Mouse (Mus musculus) embryonic facial prominence, embryonic 15.5 days (tissue): Measurements from ENCODE around the gene Fbxo17. TPM values are rescaled to one million over a fixed set of nuclear protein-coding genes. Genes with fewer than 3 reads are reported as not detected.

Experiments
- ATAC-seq: fragments of 200-750 bp; cut with Nextera tagmentation; 2 replicates; pipeline ENCODE4 v1.8.0; 2017; ENCODE audit warnings: low read depth, moderate TSS enrichment; ENCODE audit not compliant: insufficient number of reproducible peaks, low FRiP score, low TSS enrichment
- H3K27ac ChIP-seq: fragments of 300-500 bp; sonication (generic); replicated peaks from 2 replicates; pipeline ENCODE4 v1.5.1; 2015; ENCODE audit warnings: mild to moderate bottlenecking, inconsistent platforms
- H3K27me3 ChIP-seq: fragments of 300-500 bp; sonication (generic); 2 replicates; pipeline ENCODE4 v1.6.1; 2015; ENCODE audit warnings: inconsistent platforms
- H3K36me3 ChIP-seq: fragments of 300-500 bp; sonication (generic); 2 replicates; pipeline ENCODE4 v1.6.1; 2015; ENCODE audit warnings: mild to moderate bottlenecking, inconsistent platforms
- H3K4me1 ChIP-seq: fragments of 300-500 bp; sonication (generic); 2 replicates; pipeline ENCODE4 v1.6.1; 2015; ENCODE audit warnings: inconsistent platforms
- H3K4me2 ChIP-seq: fragments of 300-500 bp; sonication (generic); replicated peaks from 2 replicates; pipeline ENCODE4 v1.6.1; 2015; ENCODE audit warnings: mild to moderate bottlenecking, inconsistent platforms
- H3K4me3 ChIP-seq: fragments of 300-500 bp; sonication (generic); replicated peaks from 2 replicates; pipeline ENCODE4 v1.5.1; 2015; ENCODE audit warnings: mild to moderate bottlenecking, inconsistent platforms
- H3K9ac ChIP-seq: fragments of 300-500 bp; sonication (generic); 2 replicates; pipeline ENCODE4 v1.6.1; 2015; ENCODE audit warnings: inconsistent platforms
- H3K9me3 ChIP-seq: fragments of 300-500 bp; sonication (generic); replicated peaks from 2 replicates; pipeline ENCODE4 v1.6.1; 2016; ENCODE audit warnings: inconsistent platforms
- WGBS: fragments of 180-500 bp; shearing (Covaris S2); methylation state at CpG from one replicate; pipeline ENCODE4 v1.1.7; 2015; 5-methylcytosine and 5-hydroxymethylcytosine counted together
- polyA plus RNA-seq: library from polyadenylated mRNA; unstranded; fragments of >200 nt; fragmentation: Nextera tagmentation; extraction: Ambion mirVana; gene quantifications from 2 replicates; pipeline ENCODE4 v1.2.1, GENCODE M21; 2015

The Fbxo17 gene
- polyA plus RNA-seq, 1 experiment from 2014 or later: 32.3 TPM

GRCm38 (mm10) chr7:28770309-28770708 lies 53.7 kb downstream of the Fbxo17 start:
- no peak overlapping the region for H3K9ac ChIP-seq
- H3K27ac ChIP-seq: no peak overlapping the region
- 0 out of 2 replicates have a peak, but pooled peaks cover 15% of the 10 kb centered on the region for H3K36me3 ChIP-seq
- H3K4me3 ChIP-seq: no peak overlapping the region
- H3K27me3 ChIP-seq: no peaks in the 10 kb centered on the region
- 93% methylated on average over 3 of the region's 3 CpGs for WGBS
- no peak for ATAC-seq
- H3K4me2 ChIP-seq: no peak overlapping the region
- H3K4me1 ChIP-seq: peaks cover 16% of the 10 kb centered on the region
- no peaks in the 10 kb centered on the region for H3K9me3 ChIP-seq

- Histone ChIP-seq H3K36me3 (peaks cover 19% of the 10 kb centered on the region; the same call in 1 of the 2 replicates), H3K27ac (no peak overlapping the region), H3K9me3 (no peaks in the 10 kb centered on the region), H3K4me2 (no peak overlapping the region), H3K27me3 (no peaks in the 10 kb centered on the region), H3K9ac (no peak overlapping the region), H3K4me1 (peaks cover 11% of the 10 kb centered on the region), H3K4me3 (no peak overlapping the region)
- WGBS: 87% methylated on average over 11 of the region's 11 CpGs
- no peak for ATAC-seq
These were observed 55.3 kb downstream of the Fbxo17 start for GRCm38 (mm10) chr7:28771867-28772266.

GRCm38 (mm10) chr7:28773163-28773562 lies 56.6 kb downstream of the Fbxo17 start:
- no peak overlapping the region for H3K4me2 ChIP-seq
- no peak overlapping the region for H3K4me3 ChIP-seq
- no peaks in the 10 kb centered on the region for H3K4me1 ChIP-seq
- H3K36me3 ChIP-seq: peaks cover 23% of the 10 kb centered on the region; the same call in 1 of the 2 replicates
- WGBS: 60% methylated on average over 3 of the region's 3 CpGs
- H3K27me3 ChIP-seq: no peaks in the 10 kb centered on the region
- ATAC-seq: no peak
- H3K9ac ChIP-seq: no peak overlapping the region
- H3K9me3 ChIP-seq: no peaks in the 10 kb centered on the region
- peak overlapping the region; percentile 28; the same call in 1 of the 2 replicates for H3K27ac ChIP-seq

GRCm38 (mm10) chr7:28774164-28774563 lies 57.6 kb downstream of the Fbxo17 start:
- 55% methylated on average over 12 of the region's 12 CpGs for WGBS
- ATAC-seq: peak; percentile 25; the same call in 1 of the 2 replicates
- peak overlapping the region; percentile 28 for H3K27ac ChIP-seq
- no peak overlapping the region for H3K9ac ChIP-seq
- H3K4me2 ChIP-seq: no peak overlapping the region
- no peaks in the 10 kb centered on the region for H3K9me3 ChIP-seq
- H3K4me1 ChIP-seq: no peaks in the 10 kb centered on the region
- H3K36me3 ChIP-seq: peaks cover 28% of the 10 kb centered on the region; the same call in 1 of the 2 replicates
- no peaks in the 10 kb centered on the region for H3K27me3 ChIP-seq
- H3K4me3 ChIP-seq: no peak overlapping the region

GRCm38 (mm10) chr7:28775129-28775528 lies 58.5 kb downstream of the Fbxo17 start:
- no peak for ATAC-seq
- peaks cover under 1% of the 10 kb centered on the region for H3K4me1 ChIP-seq
- no peaks in the 10 kb centered on the region for H3K27me3 ChIP-seq
- H3K36me3 ChIP-seq: peaks cover 28% of the 10 kb centered on the region; the same call in 1 of the 2 replicates
- H3K27ac ChIP-seq: no peak overlapping the region; the same call in 1 of the 2 replicates
- no peaks in the 10 kb centered on the region for H3K9me3 ChIP-seq
- H3K4me2 ChIP-seq: no peak overlapping the region
- 73% methylated on average over 7 of the region's 7 CpGs for WGBS
- no peak overlapping the region for H3K9ac ChIP-seq
- no peak overlapping the region for H3K4me3 ChIP-seq

GRCm38 (mm10) chr7:28778825-28779224 lies 62.2 kb downstream of the Fbxo17 start:
- ATAC-seq: no peak
- Histone ChIP-seq H3K4me2 (no peak overlapping the region), H3K27me3 (no peaks in the 10 kb centered on the region), H3K36me3 (peaks cover 19% of the 10 kb centered on the region), H3K27ac (no peak overlapping the region), H3K9me3 (no peaks in the 10 kb centered on the region), H3K4me1 (peaks cover 18% of the 10 kb centered on the region), H3K9ac (no peak overlapping the region), H3K4me3 (no peak overlapping the region)
- 82% methylated on average over 9 of the region's 9 CpGs for WGBS

- H3K27ac ChIP-seq: peak overlapping the region; percentile 84
- no peaks in the 10 kb centered on the region for H3K27me3 ChIP-seq
- peaks cover 21% of the 10 kb centered on the region for H3K4me1 ChIP-seq
- WGBS: 40% methylated on average over 6 of the region's 6 CpGs
- H3K9me3 ChIP-seq: no peaks in the 10 kb centered on the region
- ATAC-seq: peak; percentile 66
- H3K4me2 ChIP-seq: no peak overlapping the region
- peaks cover 19% of the 10 kb centered on the region for H3K36me3 ChIP-seq
- H3K9ac ChIP-seq: no peak overlapping the region
- no peak overlapping the region for H3K4me3 ChIP-seq
These were observed 63.6 kb downstream of the Fbxo17 start for GRCm38 (mm10) chr7:28780067-28780658.

GRCm38 (mm10) chr7:28780857-28781256 lies 64.3 kb downstream of the Fbxo17 start:
- Histone ChIP-seq H3K4me3 (no peak overlapping the region), H3K4me2 (no peak overlapping the region), H3K27me3 (no peaks in the 10 kb centered on the region), H3K36me3 (peaks cover 25% of the 10 kb centered on the region), H3K4me1 (peaks cover 21% of the 10 kb centered on the region), H3K9me3 (no peaks in the 10 kb centered on the region), H3K27ac (peak overlapping the region; percentile 84), H3K9ac (no peak overlapping the region)
- WGBS: 68% methylated on average over 7 of the region's 7 CpGs
- ATAC-seq: no peak

- H3K9me3 ChIP-seq: no peaks in the 10 kb centered on the region
- 83% methylated on average over 8 of the region's 8 CpGs for WGBS
- H3K4me1 ChIP-seq: peaks cover 21% of the 10 kb centered on the region
- H3K27me3 ChIP-seq: no peaks in the 10 kb centered on the region
- H3K4me3 ChIP-seq: no peak overlapping the region
- no peak for ATAC-seq
- H3K9ac ChIP-seq: no peak overlapping the region
- H3K27ac ChIP-seq: peak overlapping the region; percentile 84; the same call in 1 of the 2 replicates
- H3K4me2 ChIP-seq: no peak overlapping the region
- peaks cover 30% of the 10 kb centered on the region for H3K36me3 ChIP-seq
These were observed 64.7 kb downstream of the Fbxo17 start for GRCm38 (mm10) chr7:28781261-28781663.

GRCm38 (mm10) chr7:28785161-28785560 lies 68.6 kb downstream of the Fbxo17 start:
- WGBS: 76% methylated on average over 5 of the region's 5 CpGs
- Histone ChIP-seq H3K9me3 (no peaks in the 10 kb centered on the region), H3K27me3 (no peaks in the 10 kb centered on the region), H3K9ac (no peak overlapping the region), H3K27ac (no peak overlapping the region), H3K4me1 (peaks cover 44% of the 10 kb centered on the region), H3K36me3 (peaks cover 23% of the 10 kb centered on the region), H3K4me3 (no peak overlapping the region), H3K4me2 (no peak overlapping the region)
- no peak for ATAC-seq
